Mouse (Mus musculus) cerebellum, postnatal 25 days (tissue): ENCODE measurements around the gene Ccdc71.

ENCODE experiments used
- DNase-seq, 2 experiments: peaks; one replicate each; pipeline ENCODE4 v3.0.0; 2021; ENCODE audit warnings: mixed read lengths in 2 of 2

Gene Ccdc71

DNA sequence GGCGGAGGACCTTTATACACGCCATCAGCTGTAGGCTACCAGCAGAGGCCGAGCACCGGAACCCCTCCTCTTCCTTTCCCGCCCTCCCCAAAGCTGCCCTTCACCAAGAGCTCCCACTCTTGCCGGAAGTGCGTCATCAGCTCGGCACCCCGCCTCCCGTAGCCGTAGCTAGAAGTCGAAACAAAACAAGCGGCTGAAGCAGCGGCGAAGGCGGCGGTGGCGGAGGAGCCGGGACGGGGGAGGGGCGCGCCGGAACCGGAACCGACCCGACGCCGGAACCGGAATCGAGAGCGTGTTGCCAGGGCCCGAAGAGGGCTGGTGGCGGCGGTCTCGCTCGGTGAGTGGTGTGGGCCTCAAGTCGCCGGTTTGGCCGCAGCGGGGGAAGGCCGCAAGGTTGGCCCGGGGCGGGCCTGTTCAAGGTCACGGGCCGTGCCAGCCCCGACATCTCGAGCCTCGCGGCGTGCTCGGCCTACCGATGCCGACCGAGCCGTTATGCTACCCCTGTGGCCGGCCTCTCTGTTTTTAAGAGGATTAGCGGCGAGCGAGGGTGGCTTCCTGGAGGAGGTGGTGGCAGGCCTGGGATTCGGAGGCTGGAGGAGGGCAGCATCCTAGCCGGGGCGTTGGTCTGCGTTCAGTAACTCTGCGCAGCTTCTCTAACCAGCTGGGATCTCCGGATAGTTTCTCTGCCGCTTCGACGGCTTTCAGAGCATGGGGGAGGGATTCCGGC is 30.4 kb downstream of the Ccdc71 start, which contains the start of gene Usp19:
Gene Usp19, plus strand, starts transcription at position 44 of the 727 bp plus-strand sequence.
- DNase-seq = peak; percentile 96 to 97

DNA sequence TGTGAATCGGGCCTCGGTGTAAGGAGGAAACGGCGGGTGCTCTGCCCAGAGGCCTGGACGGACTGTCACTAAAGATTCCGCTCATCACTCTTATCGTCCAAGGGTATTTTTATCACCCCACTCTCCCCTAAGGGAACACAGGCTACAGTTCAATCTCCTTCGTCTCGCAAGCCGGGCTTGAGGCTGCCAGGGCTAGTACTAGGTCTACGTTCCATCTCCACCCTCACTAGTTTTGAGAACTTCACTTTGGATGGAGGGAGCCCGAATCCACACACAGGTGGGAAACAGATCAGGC is 30.9 kb downstream of the Ccdc71 start:
- no peak for DNase-seq

GRCm38 (mm10) chr9:108492043-108492750 is 31.9 kb downstream of the Ccdc71 start:
- peak in 1 of 2 experiments; percentile 47 for DNase-seq

GRCm38 (mm10) chr9:108493246-108493645 is 32.9 kb downstream of the Ccdc71 start:
- DNase-seq = no peak

GRCm38 (mm10) chr9:108494146-108494825 is 34.0 kb downstream of the Ccdc71 start:
- no peak for DNase-seq

- DNase-seq = no peak
Observed at GRCm38 (mm10) chr9:108494905-108495304, 34.6 kb downstream of the Ccdc71 start.

GRCm38 (mm10) chr9:108499231-108499630 is 38.9 kb downstream of the Ccdc71 start:
- no peak for DNase-seq

- DNase-seq = no peak
Observed at GRCm38 (mm10) chr9:108499943-108500342, 39.6 kb downstream of the Ccdc71 start.

DNA sequence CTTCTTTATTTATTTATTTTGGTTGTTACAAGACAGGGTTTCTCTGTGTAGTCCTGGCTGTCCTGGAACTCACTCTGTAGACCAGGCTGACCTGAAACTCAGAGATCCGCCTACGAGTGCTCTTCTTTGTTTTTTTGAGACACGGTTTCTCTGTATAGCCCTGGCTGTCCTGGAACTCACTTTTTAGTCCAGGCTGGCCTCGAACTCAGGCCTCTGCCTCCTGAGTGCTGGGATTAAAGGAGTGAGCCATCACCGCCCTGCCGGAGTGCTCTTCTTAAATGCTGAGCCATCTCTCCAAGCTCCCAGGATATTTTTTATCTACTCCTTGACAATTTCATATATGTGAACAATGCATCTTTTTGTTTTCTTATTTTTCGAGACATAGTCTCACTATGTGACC is 46.6 kb downstream of the Ccdc71 start:
- DNase-seq = no peak

DNA sequence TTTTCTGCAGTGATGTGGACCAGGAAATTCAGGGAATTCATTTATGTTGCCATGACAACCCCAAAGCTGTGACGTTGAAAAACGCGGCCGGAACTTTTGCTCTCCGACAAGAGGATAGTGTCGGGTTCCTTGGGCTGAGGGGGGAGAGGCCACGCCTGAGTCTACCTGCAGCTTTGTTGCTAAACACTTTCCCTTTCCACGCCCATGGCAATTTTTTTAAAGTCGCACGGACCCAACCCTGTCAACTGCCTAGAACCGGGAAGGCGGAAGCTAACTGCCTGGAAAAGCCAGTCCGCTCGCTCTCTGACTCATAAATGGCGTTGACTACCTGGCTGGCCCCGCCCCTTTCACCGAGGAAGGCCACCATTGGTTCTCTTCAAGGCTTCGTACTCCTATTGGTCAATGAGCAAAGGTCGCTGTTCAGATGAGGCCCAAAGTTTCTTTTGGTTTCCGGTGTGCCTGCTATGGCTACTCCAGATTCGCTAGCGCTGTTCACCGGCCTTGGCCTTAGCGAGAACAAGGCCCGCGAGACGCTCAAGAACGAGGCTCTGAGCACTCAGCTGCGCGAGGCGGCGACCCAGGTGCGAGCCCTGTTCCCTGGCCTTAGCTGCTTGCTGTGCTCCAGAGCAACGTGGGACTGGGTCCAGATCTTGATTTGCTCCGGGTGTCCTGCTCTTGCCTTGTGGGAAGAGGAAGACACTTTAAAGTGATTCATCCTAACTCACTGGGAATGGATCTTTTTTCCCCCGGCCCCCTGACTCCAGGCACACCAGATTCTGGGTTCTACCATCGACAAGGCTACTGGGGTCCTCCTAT is 47.5 kb downstream of the Ccdc71 start, which contains the start of gene Qars:
Gene Qars, plus strand, starts transcription at position 88 of the 816 bp plus-strand sequence.
- peak; percentile 93 to 95 for DNase-seq

GRCm38 (mm10) chr9:108508776-108509175 is 48.4 kb downstream of the Ccdc71 start:
- DNase-seq = no peak
